Mouse (Mus musculus): ENCODE measurements around the gene Faxc. TPM values are rescaled to one million over a fixed set of nuclear protein-coding genes. Genes with fewer than 3 reads are reported as not detected.

The Faxc gene
- total RNA-seq (2023), result under 1 TPM in 1 of 2 experiments, not detected in 1; 0.09 TPM

GRCm38 (mm10) chr4:21930971-21931771, at the start of gene Faxc:
Gene Faxc, plus strand, starts transcription at chr4:21931329.

Other genes starting within 250 kb of the Faxc start
- gene Prdm13, start 245.4 kb upstream of the Faxc start, total RNA-seq (2023), result not detected
- 10 to 100 TPM; 19.7 to 26.0 TPM for gene Ccnc, start 203.6 kb upstream of the Faxc start, total RNA-seq (2023)
- 10 to 100 TPM; 16.1 to 18.6 TPM for gene Usp45, start 164.2 kb upstream of the Faxc start, total RNA-seq (2023)
- 1 to 10 TPM; 7.1 to 9.9 TPM for gene Tstd3, start 164.1 kb upstream of the Faxc start, total RNA-seq (2023)
- gene Pnisr, start 83.7 kb upstream of the Faxc start, total RNA-seq (2023), result 100 to 1,000 TPM; 120 to 145 TPM
- 1 to 10 TPM; 2.1 TPM for gene Coq3, start 51.7 kb upstream of the Faxc start, total RNA-seq (2023)